Mouse (Mus musculus): ENCODE measurements around the gene Gm8890.
"Not testable (repeated sequence)": the region's sequence is repeated elsewhere in the genome, so short reads cannot be mapped to it uniquely, and the experiment has no call there.

Gene Gm8890

GRCm38 (mm10) chr5:11255733-11256132, at the start of gene Gm8890:
Gene Gm8890, plus strand, starts transcription at chr5:11256033.
- DNase-seq (ENCODE audit: low read depth): not testable (repeated sequence)

DNA sequence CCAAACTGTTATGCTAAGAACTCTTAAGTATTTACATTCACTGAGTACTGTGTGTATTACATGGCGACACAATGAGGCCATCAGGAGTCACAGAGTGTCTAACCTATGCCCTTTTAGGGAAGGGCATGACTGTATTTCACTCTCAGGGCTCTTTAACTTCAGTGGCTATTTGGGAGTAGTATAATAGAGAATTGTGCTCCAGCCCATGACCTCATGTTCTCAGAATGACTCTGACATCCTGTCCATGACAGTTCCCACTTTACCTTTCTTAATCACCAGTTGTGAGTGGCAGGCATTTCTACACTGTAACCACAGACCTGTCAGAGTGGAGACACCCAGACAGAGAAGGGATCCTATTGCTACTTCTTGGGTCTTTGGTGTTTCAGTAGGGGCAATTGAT, 388 bp downstream of the Gm8890 start:
- not testable (repeated sequence) for DNase-seq (ENCODE audit: low read depth)

Data from naive thymus-derived CD4-positive, alpha-beta T cell, adult 2 months (primary cell).